Mouse (Mus musculus) c-Kit-positive CD71-positive TER-119-negative erythroid progenitor cells, embryonic 14.5 days (primary cell): Measurements from ENCODE around the gene Ugt1a10.

ENCODE experiments used
- DNase-seq: peaks from one replicate; pipeline ENCODE4 v3.0.0-alpha.2; 2013; ENCODE audit warnings: low read depth

Gene Ugt1a10

GRCm38 (mm10) chr1:88255466-88255857 lies 200.3 kb downstream of the Ugt1a10 start:
- no peak for DNase-seq

GRCm38 (mm10) chr1:88255989-88256754 lies 201.0 kb downstream of the Ugt1a10 start:
- DNase-seq: no peak

GRCm38 (mm10) chr1:88256886-88257663 lies 201.9 kb downstream of the Ugt1a10 start:
- no peak for DNase-seq

- no peak for DNase-seq
These were observed 202.5 kb downstream of the Ugt1a10 start for GRCm38 (mm10) chr1:88257681-88258080.

- DNase-seq: no peak
These were observed 203.2 kb downstream of the Ugt1a10 start for GRCm38 (mm10) chr1:88258361-88258760.

- DNase-seq: no peak
These were observed 203.9 kb downstream of the Ugt1a10 start for GRCm38 (mm10) chr1:88258881-88259642.

- no peak for DNase-seq
These were observed 204.4 kb downstream of the Ugt1a10 start for GRCm38 (mm10) chr1:88259643-88260024.

GRCm38 (mm10) chr1:88260114-88260513 lies 204.9 kb downstream of the Ugt1a10 start:
- no peak for DNase-seq

- no peak for DNase-seq
These were observed 205.6 kb downstream of the Ugt1a10 start for GRCm38 (mm10) chr1:88260604-88261377.

GRCm38 (mm10) chr1:88261706-88262105 lies 206.5 kb downstream of the Ugt1a10 start:
- no peak for DNase-seq

GRCm38 (mm10) chr1:88262255-88262654 lies 207.1 kb downstream of the Ugt1a10 start:
- no peak for DNase-seq

GRCm38 (mm10) chr1:88262961-88263360 lies 207.8 kb downstream of the Ugt1a10 start:
- no peak for DNase-seq

GRCm38 (mm10) chr1:88263778-88264177 lies 208.6 kb downstream of the Ugt1a10 start:
- no peak for DNase-seq

- DNase-seq: no peak
These were observed 209.2 kb downstream of the Ugt1a10 start for GRCm38 (mm10) chr1:88264237-88264868.

- no peak for DNase-seq
These were observed 209.7 kb downstream of the Ugt1a10 start for GRCm38 (mm10) chr1:88264869-88265240.

GRCm38 (mm10) chr1:88266123-88266522 lies 210.9 kb downstream of the Ugt1a10 start:
- DNase-seq: no peak

- DNase-seq: no peak
These were observed 212.3 kb downstream of the Ugt1a10 start for GRCm38 (mm10) chr1:88267489-88267888.

- DNase-seq: no peak
These were observed 212.9 kb downstream of the Ugt1a10 start for GRCm38 (mm10) chr1:88268070-88268469.
